In the genomic region with DNA sequence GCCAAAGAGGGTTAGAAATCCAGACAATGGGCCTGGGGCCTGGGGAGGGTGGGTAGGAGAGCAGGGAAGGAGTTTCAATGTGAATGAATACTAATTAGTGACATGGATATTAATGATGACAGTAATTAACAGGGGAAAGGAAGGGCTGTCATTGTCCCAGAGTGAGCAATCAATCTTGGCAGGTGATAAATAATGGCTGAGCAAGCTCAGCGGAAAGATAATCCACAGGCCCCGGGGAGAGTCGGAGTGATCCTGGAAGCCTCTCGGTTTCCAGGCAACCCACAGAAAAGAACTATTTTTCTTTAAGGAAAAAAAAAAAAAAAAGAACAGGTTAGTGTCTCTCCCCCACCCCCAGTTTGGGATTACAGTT, we compare ENCODE assay signal across 10 mouse cellular contexts.
A peak's percentile ranks its signal among the peaks of the same experiment; 100 is the strongest.
DNase-seq lines count a peak whose midpoint lies in the region; ATAC-seq and TF ChIP-seq lines count a peak whose summit lies in the region.
"Had no signal": no experiment of that assay in that cellular context is flagged by ENCODE, and none has a peak within 500 bp of the region (broad histone marks: within the 10 kb centered on the region; RNA-seq: fewer than 3 reads in every experiment).

No protein-coding gene starts in this region.

- peak; percentile 70 for ATAC-seq in hindbrain, embryonic 15.5 days (ENCODE audit: low FRiP score, low read depth)
- ATAC-seq: activated CD4-positive, CD25-positive, alpha-beta regulatory T cell, adult 4 months had no signal

- H3K27ac ChIP-seq in layer of hippocampus, adult 2 months: peak overlapping the region; percentile 79
- H3K27ac ChIP-seq in forebrain, embryonic 10.5 days: peak overlapping the region; percentile 65; the same call in 1 of the 2 replicates
- peak overlapping the region; percentile 81 for H3K27ac ChIP-seq in hindbrain, embryonic 15.5 days (replicated peaks)
- H3K27ac ChIP-seq: kidney, postnatal 0 days; limb, embryonic 10.5 days had no signal

- H3K36me3 ChIP-seq in forebrain, embryonic 10.5 days (replicated peaks): no peaks in the 10 kb centered on the region
- H3K36me3 ChIP-seq in hindbrain, embryonic 15.5 days: no peaks in the 10 kb centered on the region
- H3K36me3 ChIP-seq: limb, embryonic 10.5 days had no signal

- H3K4me1 ChIP-seq in forebrain, embryonic 10.5 days: peaks cover 37% of the 10 kb centered on the region
- peaks cover 40% of the 10 kb centered on the region for H3K4me1 ChIP-seq in hindbrain, embryonic 15.5 days (replicated peaks)

- peak overlapping the region; percentile 5; the same call in 1 of the 2 replicates for H3K4me3 ChIP-seq in layer of hippocampus, adult 2 months
- peak overlapping the region; percentile 14; the same call in 1 of the 2 replicates for H3K4me3 ChIP-seq in forebrain, embryonic 10.5 days
- 0 out of 2 replicates have a peak overlapping the region, but pooled peaks have one; percentile 2 for H3K4me3 ChIP-seq in hindbrain, embryonic 15.5 days
- H3K4me3 ChIP-seq: limb, embryonic 10.5 days had no signal

- H3K27me3 ChIP-seq in forebrain, embryonic 10.5 days (ENCODE audit: poor library complexity, severe bottlenecking): peaks cover 28% of the 10 kb centered on the region
- no peaks in the 10 kb centered on the region for H3K27me3 ChIP-seq in hindbrain, embryonic 15.5 days

- no peak for DNase-seq in layer of hippocampus, adult 2 months (ENCODE audit: low spot score in 2 of 2)
- no peak for DNase-seq in layer of hippocampus, postnatal 25 days (ENCODE audit: extremely low spot score in 1 of 2, low spot score in 1 of 2)
- peak; percentile 27 for DNase-seq in forebrain, embryonic 10.5 days (ENCODE audit: extremely low spot score, low spot score)
- DNase-seq in retina, adult 2 months (ENCODE audit: low read depth, low spot score): peak; percentile 51
- no peak for DNase-seq in testis, postnatal 10 days (ENCODE audit: low spot score)
- DNase-seq in natural killer cell, adult 2 months (ENCODE audit: low spot score in 2 of 2): no peak

- H3K4me2 ChIP-seq in hindbrain, embryonic 15.5 days: peak overlapping the region; percentile 44

- no peaks in the 10 kb centered on the region for H3K9me3 ChIP-seq in forebrain, embryonic 10.5 days
- H3K9me3 ChIP-seq in hindbrain, embryonic 15.5 days: no peaks in the 10 kb centered on the region
- H3K9me3 ChIP-seq: limb, embryonic 10.5 days had no signal

- no peak overlapping the region for H3K9ac ChIP-seq in hindbrain, embryonic 15.5 days

- TF ChIP-seq CTCF in layer of hippocampus, adult 2 months (conservative IDR thresholded peaks at IDR 0.05): no peak

- WGBS in forebrain, embryonic 10.5 days: 16% methylated on average over 4 of the region's 4 CpGs
- 10% methylated on average over 4 of the region's 4 CpGs for WGBS in hindbrain, embryonic 15.5 days

Comparison
In these comparisons a context has a peak if more than half of its experiments do, and no peak if none do; other contexts are left out.
1. DNase-seq: peak in forebrain, embryonic 10.5 days (single experiment) and retina, adult 2 months (single experiment); none in layer of hippocampus, adult 2 months (0 of 2), layer of hippocampus, postnatal 25 days (0 of 2), testis, postnatal 10 days (single experiment) and natural killer cell, adult 2 months (0 of 2).
2. Peak in every context shown above with its lines, with median percentiles within 50 percentile points of each other: H3K27ac ChIP-seq and H3K4me3 ChIP-seq.